Mouse (Mus musculus) stomach, postnatal 0 days (tissue): ENCODE results near the gene Zfp92. TPM values are rescaled to one million over a fixed set of nuclear protein-coding genes. Genes with fewer than 3 reads are reported as not detected.
A peak's percentile ranks its signal among the peaks of the same experiment; 100 is the strongest.

ENCODE experiments used
- ATAC-seq: fragments of 200-750 bp; cut with Nextera tagmentation; 2 replicates; pipeline ENCODE4 v1.8.0; 2017; ENCODE audit not compliant: low FRiP score, low TSS enrichment
- DNase-seq: peaks from one replicate; pipeline ENCODE4 v3.0.0-alpha.2; 2016; ENCODE audit warnings: low spot score
- H3K27ac ChIP-seq: fragments of 300-500 bp; sonication (generic); replicated peaks from 2 replicates; pipeline ENCODE4 v1.5.1; 2014; ENCODE audit warnings: mild to moderate bottlenecking, control low read depth
- H3K27me3 ChIP-seq: fragments of 300-500 bp; sonication (generic); 2 replicates; pipeline ENCODE4 v1.6.1; 2014; ENCODE audit warnings: low read length; ENCODE audit not compliant: control insufficient read depth, insufficient read depth
- H3K36me3 ChIP-seq: fragments of 300-500 bp; sonication (generic); 2 replicates; pipeline ENCODE4 v1.6.1; 2014; ENCODE audit warnings: low read length, mixed read lengths; ENCODE audit not compliant: control insufficient read depth, insufficient read depth
- H3K4me1 ChIP-seq: fragments of 300-500 bp; sonication (generic); replicated peaks from 2 replicates; pipeline ENCODE4 v1.6.1; 2014; ENCODE audit warnings: antibody characterized with exemption; ENCODE audit not compliant: control insufficient read depth, insufficient read depth
- H3K4me2 ChIP-seq: fragments of 300-500 bp; sonication (generic); replicated peaks from 2 replicates; pipeline ENCODE4 v1.6.1; 2014; ENCODE audit warnings: low read depth, mild to moderate bottlenecking, control low read depth, moderate library complexity
- H3K4me3 ChIP-seq: fragments of 300-500 bp; sonication (generic); 2 replicates; pipeline ENCODE4 v1.5.1; 2014; ENCODE audit warnings: low read depth, low read length, control low read depth
- H3K9ac ChIP-seq: fragments of 300-500 bp; sonication (generic); 2 replicates; pipeline ENCODE4 v1.6.1; 2014; ENCODE audit warnings: mild to moderate bottlenecking, low read length, control low read depth, mixed read lengths
- H3K9me3 ChIP-seq: fragments of 300-500 bp; sonication (generic); 2 replicates; pipeline ENCODE4 v1.6.1; 2016; ENCODE audit warnings: low read length; ENCODE audit not compliant: control insufficient read depth
- CTCF ChIP-seq: IDR thresholded peaks from 2 replicates; pipeline ENCODE4 v1.5.1; 2016; ENCODE audit warnings: antibody characterized with exemption, low read depth, mild to moderate bottlenecking, moderate library complexity
- EP300 ChIP-seq: optimal IDR thresholded peaks from 2 replicates; pipeline ENCODE3; 2016; ENCODE audit warnings: antibody characterized with exemption
- WGBS: fragments of 180-500 bp; shearing (Covaris S2); extraction: QIAGEN DNeasy Blood & Tissue Kit; methylation state at CpG from one replicate; pipeline ENCODE4 v1.1.7; 2014; 5-methylcytosine and 5-hydroxymethylcytosine counted together
- polyA plus RNA-seq: library from polyadenylated mRNA; unstranded; fragments of >200 nt; fragmentation: Nextera tagmentation; extraction: Ambion mirVana; gene quantifications from 2 replicates; pipeline ENCODE4 v1.2.1, GENCODE M21; 2015

Gene Zfp92
- polyA plus RNA-seq, 1 experiment from 2014 or later: 0.10 TPM

DNA sequence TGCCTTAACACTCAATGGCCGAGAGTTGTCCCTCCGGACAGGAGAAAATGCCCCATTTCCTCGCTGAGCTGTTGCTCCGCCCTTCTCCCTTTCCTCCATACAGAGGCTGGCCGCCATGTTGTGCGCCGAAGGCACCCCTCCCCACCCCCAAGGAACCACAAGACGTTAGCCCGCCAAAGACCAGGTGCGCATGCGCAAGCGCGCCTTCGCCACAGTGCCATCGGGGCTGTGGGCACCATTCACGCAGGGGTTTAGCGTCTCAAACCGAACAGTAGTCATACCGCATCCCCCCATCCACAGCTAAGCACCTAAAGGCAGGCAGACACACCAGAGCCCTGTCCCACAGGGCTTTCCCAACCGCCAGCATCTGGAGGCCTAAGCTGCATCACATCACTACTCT, 9.9 kb upstream of the Zfp92 start:
- no peak for TF ChIP-seq CTCF
- ATAC-seq (no peak), DNase-seq (no peak)
- Histone ChIP-seq H3K9ac (no peak overlapping the region), H3K4me1 (no peaks in the 10 kb centered on the region), H3K4me2 (no peak overlapping the region), H3K27ac (no peak overlapping the region), H3K4me3 (no peak overlapping the region), H3K27me3 (no peaks in the 10 kb centered on the region), H3K36me3 (no peaks in the 10 kb centered on the region), H3K9me3 (no peaks in the 10 kb centered on the region)
- 91% methylated on average over 19 of the region's 20 CpGs for WGBS

DNA sequence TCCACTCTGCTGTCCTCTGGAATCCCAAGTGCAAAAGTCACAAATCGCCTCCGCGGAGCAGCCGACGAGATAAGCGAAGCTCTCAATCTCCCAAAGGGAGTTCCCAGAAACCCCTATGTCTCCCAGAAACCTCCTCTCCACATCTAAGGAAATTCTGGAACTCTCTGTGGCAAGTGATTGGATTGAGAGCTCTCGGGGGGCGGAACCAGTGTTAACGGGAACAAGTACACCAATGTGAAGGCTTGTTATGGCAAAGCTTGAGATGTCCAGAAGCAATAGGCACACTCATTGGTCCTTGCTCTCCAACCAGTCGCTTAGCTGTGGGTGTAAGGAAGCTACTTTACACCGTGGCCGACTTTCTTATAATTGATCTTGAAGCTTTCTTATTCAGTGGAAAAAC, 9.3 kb upstream of the Zfp92 start:
- WGBS: 91% methylated on average over 12 of the region's 12 CpGs
- Histone ChIP-seq H3K4me1 (no peaks in the 10 kb centered on the region), H3K4me2 (no peak overlapping the region), H3K27me3 (no peaks in the 10 kb centered on the region), H3K9me3 (no peaks in the 10 kb centered on the region), H3K4me3 (no peak overlapping the region), H3K9ac (no peak overlapping the region), H3K36me3 (no peaks in the 10 kb centered on the region), H3K27ac (no peak overlapping the region)
- no peak for ATAC-seq
- no peak for DNase-seq
- no peak for TF ChIP-seq CTCF
- TF ChIP-seq EP300: no peak

DNA sequence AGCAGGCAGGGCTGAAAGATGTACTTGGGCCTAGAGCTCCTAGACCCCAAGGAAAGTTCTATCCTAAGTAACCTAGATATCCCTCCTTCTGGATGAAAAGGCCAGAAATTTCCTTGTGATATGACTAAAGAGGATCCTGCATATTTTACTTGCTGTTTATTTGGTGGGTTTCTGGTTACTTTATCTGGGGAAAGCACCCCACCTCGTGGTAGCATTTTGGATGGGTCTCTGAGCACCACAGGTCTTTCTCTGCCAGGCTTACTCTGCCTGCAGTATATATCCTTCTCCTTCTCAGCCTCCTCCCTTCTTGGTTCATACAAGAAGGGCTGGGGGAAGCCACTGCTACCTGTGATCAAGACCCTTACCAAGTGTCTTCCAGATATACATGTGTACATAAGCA, 1.9 kb downstream of the Zfp92 start:
- no peak overlapping the region for H3K4me3 ChIP-seq
- H3K27ac ChIP-seq: no peak overlapping the region
- H3K36me3 ChIP-seq: no peaks in the 10 kb centered on the region
- no peak overlapping the region for H3K9ac ChIP-seq
- ATAC-seq (no peak), DNase-seq (no peak)
- H3K27me3 ChIP-seq: no peaks in the 10 kb centered on the region
- TF ChIP-seq CTCF (peak; percentile 34), EP300 (no peak)
- WGBS: 20% methylated on average over 1 of the region's 1 CpGs
- H3K9me3 ChIP-seq: no peaks in the 10 kb centered on the region
- no peak overlapping the region for H3K4me2 ChIP-seq
- no peaks in the 10 kb centered on the region for H3K4me1 ChIP-seq

GRCm38 (mm10) chrX:73430036-73430435, 19.1 kb downstream of the Zfp92 start:
- no peak for ATAC-seq
- Histone ChIP-seq H3K9ac (no peak overlapping the region), H3K27ac (no peak overlapping the region), H3K4me2 (no peak overlapping the region), H3K9me3 (no peaks in the 10 kb centered on the region), H3K27me3 (no peaks in the 10 kb centered on the region), H3K4me1 (no peaks in the 10 kb centered on the region), H3K4me3 (no peak overlapping the region), H3K36me3 (no peaks in the 10 kb centered on the region)
- no peak for DNase-seq
- TF ChIP-seq EP300 (no peak), CTCF (peak; percentile 60)
- WGBS: 77% methylated on average over 2 of the region's 2 CpGs

DNA sequence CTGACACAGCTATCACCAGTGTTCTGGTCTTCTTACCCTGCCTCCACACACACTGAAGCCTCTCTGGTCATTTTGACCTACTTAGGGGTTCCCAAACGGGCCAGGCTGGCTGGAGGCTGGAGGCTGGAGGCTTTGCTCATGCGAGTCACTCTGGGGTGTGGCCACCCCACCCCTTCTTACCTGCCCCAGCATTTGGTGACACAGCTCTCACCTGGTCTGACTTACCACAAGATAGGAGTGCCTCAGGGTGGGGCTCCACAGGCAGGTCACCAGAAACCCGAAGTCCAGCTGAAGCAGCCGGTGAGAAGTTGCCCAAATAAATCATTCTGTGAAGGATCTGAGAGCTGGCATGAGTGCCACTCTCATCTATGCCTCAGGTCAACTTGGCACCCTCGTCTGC, 22.0 kb downstream of the Zfp92 start:
- H3K4me1 ChIP-seq: no peaks in the 10 kb centered on the region

DNA sequence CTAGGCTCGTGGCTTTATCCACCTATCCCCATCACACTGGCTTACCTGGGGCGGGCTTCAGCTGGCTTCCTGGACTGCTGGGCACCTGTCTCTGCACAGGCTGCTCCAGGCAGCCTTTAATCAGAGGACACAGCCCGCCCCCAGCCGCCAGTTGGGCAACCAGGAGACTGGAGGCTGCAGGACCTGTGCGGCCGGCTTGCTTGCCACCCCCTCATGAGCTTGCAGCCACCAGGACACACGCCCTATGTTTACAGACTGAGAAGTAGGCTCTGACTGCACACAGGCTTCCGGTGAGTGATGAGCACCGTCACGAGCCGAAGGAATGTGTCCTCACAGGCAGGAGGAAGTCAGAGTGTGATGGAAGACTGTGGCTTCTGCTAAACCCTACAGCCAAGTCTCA, 24.4 kb downstream of the Zfp92 start, which contains the start of gene Trex2:
Trex2 (minus strand) TSS at position 93 of the 400 bp plus-strand sequence.
- H3K9me3 ChIP-seq: no peaks in the 10 kb centered on the region
- DNase-seq (peak; percentile 31), ATAC-seq (peak; percentile 53)
- H3K4me1 ChIP-seq: no peaks in the 10 kb centered on the region
- no peak within 1 kb of the TSS for H3K27ac ChIP-seq
- no peak for TF ChIP-seq CTCF
- TF ChIP-seq EP300: no peak
- H3K4me2 ChIP-seq: no peak within 1 kb of the TSS
- H3K9ac ChIP-seq: no peak within 1 kb of the TSS
- no peaks in the 10 kb centered on the region for H3K27me3 ChIP-seq
- 48% methylated on average over 11 of the region's 11 CpGs for WGBS
- no peak within 1 kb of the TSS for H3K4me3 ChIP-seq
- no peaks in the 10 kb centered on the region for H3K36me3 ChIP-seq

More for the DNA sequence above, 22.0 kb downstream of the Zfp92 start:
- TF ChIP-seq EP300 (no peak), CTCF (no peak)
- Histone ChIP-seq H3K27me3 (no peaks in the 10 kb centered on the region), H3K4me2 (no peak overlapping the region), H3K9ac (no peak overlapping the region), H3K9me3 (no peaks in the 10 kb centered on the region), H3K4me3 (no peak overlapping the region), H3K27ac (0 out of 2 replicates have a peak overlapping the region, but pooled peaks have one; percentile 13), H3K36me3 (no peaks in the 10 kb centered on the region)
- ATAC-seq: peak; percentile 90
- peak; percentile 40 for DNase-seq
- WGBS: 57% methylated on average over 5 of the region's 5 CpGs
